In the genomic region with DNA sequence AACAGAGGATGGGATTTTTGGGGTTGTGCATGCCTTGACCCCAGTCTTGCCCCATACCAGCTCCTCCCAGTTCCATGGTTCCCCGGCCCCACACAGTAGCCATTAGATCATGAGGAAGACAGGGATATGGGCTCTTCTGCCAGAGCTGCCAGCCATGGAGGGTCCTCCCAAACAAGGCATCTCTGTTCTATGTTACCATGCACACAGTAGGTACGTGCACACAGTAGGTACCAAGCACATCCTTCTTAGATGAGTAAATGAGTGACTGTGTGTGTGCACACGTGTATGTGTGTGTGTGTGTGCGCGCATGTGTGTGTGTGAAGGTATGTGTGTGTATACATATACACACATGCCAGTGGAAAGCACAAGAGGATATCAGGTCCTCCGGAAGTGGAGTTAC, we compare ENCODE assay signal across 24 mouse cellular contexts.
DNase-seq lines count a peak whose midpoint lies in the region; ATAC-seq and TF ChIP-seq lines count a peak whose summit lies in the region.
"Had no signal": no experiment of that assay in that cellular context is flagged by ENCODE, and none has a peak within 500 bp of the region (broad histone marks: within the 10 kb centered on the region; RNA-seq: fewer than 3 reads in every experiment).

No protein-coding gene starts in this region.

- peaks cover 9% of the 10 kb centered on the region for H3K4me1 ChIP-seq in lung, embryonic 15.5 days
- no peaks in the 10 kb centered on the region for H3K4me1 ChIP-seq in midbrain, embryonic 11.5 days (ENCODE audit: control insufficient read depth, insufficient read depth, low read length)
- no peaks in the 10 kb centered on the region for H3K4me1 ChIP-seq in midbrain, embryonic 16.5 days (ENCODE audit: control insufficient read depth, insufficient read depth, low read length)
- H3K4me1 ChIP-seq in MEL (ENCODE audit: control insufficient read depth in 1 of 2, insufficient read depth in 2 of 2, low read length in 2 of 2), result no peaks in the 10 kb centered on the region
- H3K4me1 ChIP-seq: forebrain, embryonic 12.5 days had no signal

- no peak overlapping the region for H3K9ac ChIP-seq in lung, embryonic 15.5 days
- no peak overlapping the region for H3K9ac ChIP-seq in midbrain, embryonic 11.5 days (ENCODE audit: low read length)
- no peak overlapping the region for H3K9ac ChIP-seq in midbrain, embryonic 16.5 days (ENCODE audit: low read depth, low read length)
- H3K9ac ChIP-seq in MEL (ENCODE audit: control insufficient read depth, low read depth, low read length, poor library complexity, severe bottlenecking), result no peak overlapping the region
- H3K9ac ChIP-seq: embryonic facial prominence, embryonic 12.5 days; embryonic facial prominence, embryonic 15.5 days; forebrain, embryonic 12.5 days had no signal

- 0 out of 2 replicates have a peak, but pooled peaks have one; percentile 16 for ATAC-seq in lung, embryonic 15.5 days (ENCODE audit: borderline replicate concordance, extremely low read depth, low FRiP score, low TSS enrichment)
- ATAC-seq in midbrain, embryonic 11.5 days (ENCODE audit: low FRiP score), result no peak
- no peak for ATAC-seq in midbrain, embryonic 16.5 days
- ATAC-seq: forebrain, embryonic 14.5 days; forebrain, embryonic 16.5 days had no signal

- 89% methylated on average over 6 of the region's 6 CpGs for WGBS in lung, embryonic 15.5 days
- WGBS in midbrain, embryonic 11.5 days, result 96% methylated on average over 6 of the region's 6 CpGs
- 94% methylated on average over 6 of the region's 6 CpGs for WGBS in midbrain, embryonic 16.5 days

- TF ChIP-seq RAD21 in MEL (IDR thresholded peaks at IDR 0.05; ENCODE audit: low read depth, low read length), result no peak

- H3K4me3 ChIP-seq in lung, embryonic 15.5 days, result no peak overlapping the region
- no peak overlapping the region for H3K4me3 ChIP-seq in midbrain, embryonic 11.5 days (ENCODE audit: low read depth, low read length)
- H3K4me3 ChIP-seq in midbrain, embryonic 16.5 days (ENCODE audit: low read depth, low read length), result no peak overlapping the region
- H3K4me3 ChIP-seq in MEL (ENCODE audit: control insufficient read depth in 1 of 2, insufficient read depth in 1 of 2, low read depth in 2 of 2, low read length in 2 of 2), result no peak overlapping the region
- H3K4me3 ChIP-seq: embryonic facial prominence, embryonic 12.5 days; embryonic facial prominence, embryonic 15.5 days; erythroblast, embryonic 14.5 days; forebrain, embryonic 10.5 days; forebrain, embryonic 12.5 days had no signal

- H3K4me2 ChIP-seq in lung, embryonic 15.5 days, result no peak overlapping the region
- no peak overlapping the region for H3K4me2 ChIP-seq in midbrain, embryonic 11.5 days
- no peak overlapping the region for H3K4me2 ChIP-seq in midbrain, embryonic 16.5 days (ENCODE audit: low read length)
- H3K4me2 ChIP-seq: embryonic facial prominence, embryonic 12.5 days; embryonic facial prominence, embryonic 15.5 days; forebrain, embryonic 12.5 days had no signal

- DNase-seq in lung, postnatal 14 days, result no peak
- DNase-seq in midbrain, embryonic 11.5 days (ENCODE audit: low spot score, missing footprints), result peak; percentile 26
- DNase-seq in MEL (ENCODE audit: low read depth, low spot score), result no peak
- no peak for DNase-seq in urinary bladder, postnatal 36 days (ENCODE audit: low spot score in 2 of 2)
- DNase-seq: adrenal gland, adult 2 months; adrenal gland, postnatal 10 days; adrenal gland, postnatal 25 days; cerebellum, adult 11 months; cerebellum, adult 18-20 months; cerebellum, adult 8-10 months; cerebellum, adult 9-11 months; cerebellum, postnatal 14 days; cerebellum, postnatal 36 days; embryo, embryonic 11 days had no signal

- no peak for TF ChIP-seq POLR2A in MEL (IDR thresholded peaks at IDR 0.05; ENCODE audit: control insufficient read depth in 1 of 2, insufficient read depth in 1 of 2, low read depth in 1 of 2, low read length in 2 of 2, poor library complexity in 1 of 2)

- no peaks in the 10 kb centered on the region for H3K27me3 ChIP-seq in lung, embryonic 15.5 days
- no peaks in the 10 kb centered on the region for H3K27me3 ChIP-seq in midbrain, embryonic 11.5 days (ENCODE audit: control insufficient read depth, insufficient read depth, low read length)
- no peaks in the 10 kb centered on the region for H3K27me3 ChIP-seq in midbrain, embryonic 16.5 days (ENCODE audit: control insufficient read depth, insufficient read depth, low read depth, low read length)
- no peaks in the 10 kb centered on the region for H3K27me3 ChIP-seq in MEL (ENCODE audit: control insufficient read depth in 1 of 2, insufficient read depth in 2 of 2, low read length in 2 of 2)
- H3K27me3 ChIP-seq: embryonic facial prominence, embryonic 12.5 days had no signal

- TF ChIP-seq CTCF in MEL (IDR thresholded peaks at IDR 0.05 in 2 of 3, conservative IDR thresholded peaks at IDR 0.05 in 1 of 3; ENCODE audit: control insufficient read depth in 1 of 3, insufficient read depth in 1 of 3, low read depth in 2 of 3, low read length in 3 of 3, poor library complexity in 1 of 3, severe bottlenecking in 1 of 3), result no peak

- H3K36me3 ChIP-seq in lung, embryonic 15.5 days, result no peaks in the 10 kb centered on the region
- no peaks in the 10 kb centered on the region for H3K36me3 ChIP-seq in midbrain, embryonic 11.5 days (ENCODE audit: control insufficient read depth, insufficient read depth, low read length)
- H3K36me3 ChIP-seq in midbrain, embryonic 16.5 days (ENCODE audit: control insufficient read depth, insufficient read depth, low read length), result no peaks in the 10 kb centered on the region
- H3K36me3 ChIP-seq in MEL (ENCODE audit: control insufficient read depth in 1 of 2, insufficient read depth in 2 of 2, low read length in 2 of 2), result no peaks in the 10 kb centered on the region
- H3K36me3 ChIP-seq: embryonic facial prominence, embryonic 12.5 days; embryonic facial prominence, embryonic 15.5 days; forebrain, embryonic 10.5 days; forebrain, embryonic 12.5 days; G1E had no signal

- H3K79me2 ChIP-seq in MEL (ENCODE audit: control insufficient read depth, insufficient read depth, low read length, poor library complexity), result no peaks in the 10 kb centered on the region

- TF ChIP-seq EP300 in MEL (IDR thresholded peaks at IDR 0.05; ENCODE audit: low read depth in 1 of 2, low read length in 2 of 2), result no peak

- no peaks in the 10 kb centered on the region for H3K9me3 ChIP-seq in lung, embryonic 15.5 days
- no peaks in the 10 kb centered on the region for H3K9me3 ChIP-seq in midbrain, embryonic 11.5 days (ENCODE audit: control insufficient read depth, low read length)
- H3K9me3 ChIP-seq in midbrain, embryonic 16.5 days (replicated peaks; ENCODE audit: control insufficient read depth, low read length, poor library complexity, severe bottlenecking), result no peaks in the 10 kb centered on the region
- H3K9me3 ChIP-seq in MEL (replicated peaks; ENCODE audit: insufficient read depth, low read length), result no peaks in the 10 kb centered on the region
- H3K9me3 ChIP-seq: embryonic facial prominence, embryonic 12.5 days; embryonic facial prominence, embryonic 15.5 days; forebrain, embryonic 10.5 days; forebrain, embryonic 12.5 days had no signal

- H3K27ac ChIP-seq in lung, embryonic 15.5 days, result no peak overlapping the region
- no peak overlapping the region for H3K27ac ChIP-seq in midbrain, embryonic 11.5 days (ENCODE audit: low read depth, low read length)
- no peak overlapping the region for H3K27ac ChIP-seq in midbrain, embryonic 16.5 days (ENCODE audit: low read length)
- H3K27ac ChIP-seq in MEL (ENCODE audit: control insufficient read depth, low read depth, low read length), result no peak overlapping the region
- H3K27ac ChIP-seq: embryonic facial prominence, embryonic 15.5 days; forebrain, embryonic 10.5 days; forebrain, embryonic 12.5 days had no signal

TF ChIP-seq in MEL, 35 proteins besides CTCF, POLR2A, EP300 and RAD21:
- TF ChIP-seq ZMIZ1 (IDR thresholded peaks at IDR 0.05; ENCODE audit: low read depth, low read length) (no peak), ZKSCAN1 (IDR thresholded peaks at IDR 0.05; ENCODE audit: low read depth, low read length) (peak; percentile 68; the same call in 1 of the 2 replicates), UBTF (IDR thresholded peaks at IDR 0.05; ENCODE audit: borderline replicate concordance, insufficient read depth, low read depth, low read length) (no peak)
